Mouse (Mus musculus) MN1 (cell line): Measurements from ENCODE around the gene Klf7.

ENCODE experiments used
- DNase-seq: peaks from one replicate; pipeline ENCODE4 v3.0.0-alpha.2; 2016; ENCODE audit warnings: low spot score

Klf7 gene

GRCm38 (mm10) chr1:64104665-64105064 lies 17.4 kb downstream of the Klf7 start:
- DNase-seq: no peak

GRCm38 (mm10) chr1:64101331-64101730 lies 20.8 kb downstream of the Klf7 start:
- no peak for DNase-seq

- DNase-seq: no peak
Measured at GRCm38 (mm10) chr1:64098800-64099199, 23.3 kb downstream of the Klf7 start.

- no peak for DNase-seq
Measured at GRCm38 (mm10) chr1:64097640-64098287, 24.3 kb downstream of the Klf7 start.

- no peak for DNase-seq
Measured at GRCm38 (mm10) chr1:64093018-64093417, 29.1 kb downstream of the Klf7 start.

GRCm38 (mm10) chr1:64091591-64091990 lies 30.5 kb downstream of the Klf7 start:
- peak; percentile 43 for DNase-seq

GRCm38 (mm10) chr1:64090566-64090965 lies 31.5 kb downstream of the Klf7 start:
- DNase-seq: peak; percentile 23

GRCm38 (mm10) chr1:64089691-64090090 lies 32.4 kb downstream of the Klf7 start:
- no peak for DNase-seq

GRCm38 (mm10) chr1:64088604-64089320 lies 33.3 kb downstream of the Klf7 start:
- DNase-seq: no peak

- DNase-seq: peak; percentile 29
Measured at GRCm38 (mm10) chr1:64087657-64088603, 34.2 kb downstream of the Klf7 start.

GRCm38 (mm10) chr1:64085875-64086274 lies 36.2 kb downstream of the Klf7 start:
- DNase-seq: no peak

- DNase-seq: no peak
Measured at GRCm38 (mm10) chr1:64085361-64085760, 36.7 kb downstream of the Klf7 start.

GRCm38 (mm10) chr1:64084706-64085105 lies 37.4 kb downstream of the Klf7 start:
- DNase-seq: no peak

- DNase-seq: no peak
Measured at GRCm38 (mm10) chr1:64081791-64082190, 40.3 kb downstream of the Klf7 start.

GRCm38 (mm10) chr1:64081217-64081616 lies 40.9 kb downstream of the Klf7 start:
- DNase-seq: no peak

- no peak for DNase-seq
Measured at GRCm38 (mm10) chr1:64080263-64080662, 41.8 kb downstream of the Klf7 start.

GRCm38 (mm10) chr1:64078747-64079211 lies 43.3 kb downstream of the Klf7 start:
- no peak for DNase-seq

GRCm38 (mm10) chr1:64078011-64078746 lies 43.9 kb downstream of the Klf7 start:
- DNase-seq: no peak

- DNase-seq: no peak
Measured at GRCm38 (mm10) chr1:64074051-64074450, 48.0 kb downstream of the Klf7 start.

GRCm38 (mm10) chr1:64070947-64071346 lies 51.1 kb downstream of the Klf7 start:
- no peak for DNase-seq
